Mouse (Mus musculus): ENCODE results near the gene Gjb3.

Gene Gjb3

DNA sequence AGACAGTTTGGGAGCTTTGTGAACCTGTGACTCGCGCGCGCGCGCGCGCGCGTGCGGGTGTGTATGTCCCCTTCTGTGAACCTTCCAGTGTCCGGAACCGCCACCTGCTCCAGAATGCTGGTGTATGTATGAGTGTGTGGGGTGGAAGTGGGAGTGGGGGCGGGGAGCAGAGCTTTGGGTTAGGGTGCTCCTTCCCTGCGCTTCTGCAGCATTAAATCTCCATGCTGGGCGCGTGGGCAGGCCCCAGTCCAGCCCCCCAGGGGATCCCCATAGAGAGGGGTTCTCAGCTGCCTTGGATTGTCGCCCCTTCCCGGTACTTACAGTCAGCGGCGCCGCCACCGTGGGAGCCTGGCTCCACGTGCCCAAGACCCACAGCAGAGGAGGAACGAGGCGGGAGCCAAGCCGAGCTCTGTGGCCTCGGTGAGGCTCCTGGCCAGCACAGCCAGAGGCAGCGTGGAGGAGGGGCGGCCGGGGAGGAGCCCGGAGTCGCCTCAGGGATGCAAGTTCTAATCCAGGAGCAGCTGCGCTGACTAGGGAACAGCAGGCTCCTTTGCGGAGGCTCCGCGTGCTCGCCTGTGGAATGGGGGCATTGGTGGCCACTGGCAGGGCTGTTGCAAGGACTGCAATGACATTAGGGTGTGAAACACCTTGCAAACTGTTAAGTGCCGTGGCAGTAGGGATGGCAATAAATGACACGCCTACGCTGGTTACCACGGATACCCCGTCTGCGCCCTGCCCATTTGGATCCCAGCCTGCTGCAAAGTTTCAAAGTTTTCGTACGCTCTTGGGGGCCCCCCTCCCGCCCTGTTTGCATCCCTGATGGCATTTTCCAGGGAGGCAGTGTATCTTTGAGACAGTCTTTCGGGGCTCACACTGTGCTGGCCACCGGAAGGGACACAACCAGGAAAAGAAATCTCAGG lies at the start of gene Gjb3:
TSS of gene Gjb3 (minus strand) at position 664 of the 920 bp plus-strand sequence.
- no peak for DNase-seq (ENCODE audit: low spot score)

DNA sequence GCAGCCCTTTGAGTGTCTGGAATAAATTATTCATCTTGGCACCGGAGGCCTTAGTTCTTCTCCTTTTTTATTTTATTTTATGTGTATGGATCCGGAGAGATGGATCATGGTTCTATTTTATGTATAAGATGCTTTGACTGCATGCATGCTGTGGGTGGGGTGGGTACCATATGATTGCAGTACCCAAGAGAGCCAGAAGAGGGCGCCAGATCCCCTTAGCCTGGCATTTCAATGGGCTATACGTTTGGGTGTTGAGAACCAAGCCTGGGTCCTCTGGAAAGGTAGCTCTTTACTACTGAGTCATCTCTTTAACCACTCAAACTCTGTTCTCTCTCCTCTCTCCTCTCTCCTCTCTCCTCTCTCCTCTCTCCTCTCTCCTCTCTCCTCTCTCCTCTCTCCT lies 46.7 kb upstream of the Gjb3 start:
- DNase-seq (ENCODE audit: low spot score): no peak

DNA sequence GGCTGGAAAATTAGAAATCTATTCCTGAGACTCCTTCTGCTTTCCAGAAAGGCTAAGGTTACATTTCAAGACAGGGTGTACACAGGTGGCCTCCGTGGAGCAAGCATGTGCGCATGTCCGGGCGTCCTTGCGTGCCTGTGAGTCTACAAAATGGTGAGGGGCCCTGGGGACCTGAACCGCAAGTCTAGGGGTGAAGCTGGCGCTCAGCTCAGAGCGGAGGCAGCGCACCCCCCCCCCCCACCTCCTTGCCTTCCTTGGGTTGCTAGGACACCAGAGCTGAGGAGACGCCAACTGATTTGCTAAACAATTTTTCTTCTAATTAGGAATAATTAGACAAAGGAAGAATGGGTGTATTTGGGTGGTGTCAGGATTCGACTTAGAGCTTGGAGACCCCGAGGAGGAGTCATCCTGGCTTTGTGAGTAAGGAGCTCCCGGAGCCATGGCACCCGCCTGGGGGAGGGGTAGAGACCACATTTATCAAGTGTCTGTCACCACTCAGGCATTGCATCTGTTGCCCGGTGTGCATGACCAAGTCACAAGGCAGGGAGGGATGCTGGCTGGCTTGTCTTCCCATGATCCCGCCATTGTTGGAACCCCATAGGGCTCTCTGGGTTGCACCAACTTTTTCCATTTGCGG lies 45.0 kb upstream of the Gjb3 start:
- DNase-seq (ENCODE audit: low spot score): no peak

DNA sequence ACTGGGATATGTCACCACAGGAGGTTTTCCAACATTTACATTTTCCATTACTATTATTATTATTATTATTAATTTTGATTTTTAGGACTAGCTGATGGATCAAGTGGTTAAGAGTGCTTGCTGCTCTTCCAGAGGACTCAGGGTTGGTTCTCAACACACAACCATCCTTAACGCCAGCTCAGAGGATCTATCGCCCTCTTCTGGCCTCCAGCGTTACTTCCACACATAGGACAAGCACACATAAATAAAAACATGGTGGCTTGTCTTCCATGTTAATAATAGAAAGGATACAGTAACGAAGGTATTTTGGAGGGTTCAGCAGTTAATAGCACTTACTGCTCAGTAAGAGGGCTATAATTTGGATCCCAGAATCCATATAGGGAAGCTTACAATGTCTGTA lies 44.0 kb upstream of the Gjb3 start:
- no peak for DNase-seq (ENCODE audit: low spot score)

DNA sequence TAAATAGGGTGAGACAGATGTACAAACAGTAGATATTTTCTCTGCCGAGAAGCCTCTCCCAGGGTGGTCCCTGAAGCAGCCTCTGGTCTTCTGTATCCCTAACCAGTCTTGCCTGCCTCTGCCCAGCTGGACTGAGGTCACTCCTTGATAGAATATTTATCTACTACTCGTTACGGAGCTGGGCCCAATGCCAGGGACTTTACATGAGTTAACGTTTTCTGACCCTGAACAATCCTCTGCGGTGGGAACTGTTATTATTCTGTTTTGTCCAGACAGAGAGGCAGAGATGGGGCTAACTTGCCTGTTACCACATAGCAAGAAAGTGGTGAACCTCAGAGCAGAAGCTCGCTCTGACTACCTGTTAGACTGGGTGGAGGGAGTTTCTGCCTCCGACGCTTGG lies 42.8 kb upstream of the Gjb3 start:
- DNase-seq (ENCODE audit: low spot score): peak; percentile 14

DNA sequence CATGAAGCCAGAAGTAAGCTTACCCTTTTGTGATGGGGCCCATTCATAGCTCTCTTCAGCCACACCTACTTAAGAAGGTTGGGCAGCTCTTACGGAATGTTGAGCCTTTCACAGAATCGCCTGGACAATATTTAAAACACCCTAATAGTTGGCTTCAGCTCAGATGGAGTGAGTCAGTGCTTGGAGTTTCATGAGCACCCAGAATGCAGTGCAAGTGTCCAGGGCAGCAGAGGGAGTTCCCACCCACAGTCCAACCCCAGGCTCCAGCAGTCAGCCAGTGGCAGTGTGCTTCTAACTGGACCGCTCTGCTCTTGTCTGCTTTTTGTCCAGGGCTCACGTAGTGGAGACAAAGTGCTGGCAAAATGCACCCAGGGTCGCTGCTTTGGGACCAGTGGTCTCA lies 40.9 kb upstream of the Gjb3 start:
- DNase-seq (ENCODE audit: low spot score): no peak

DNA sequence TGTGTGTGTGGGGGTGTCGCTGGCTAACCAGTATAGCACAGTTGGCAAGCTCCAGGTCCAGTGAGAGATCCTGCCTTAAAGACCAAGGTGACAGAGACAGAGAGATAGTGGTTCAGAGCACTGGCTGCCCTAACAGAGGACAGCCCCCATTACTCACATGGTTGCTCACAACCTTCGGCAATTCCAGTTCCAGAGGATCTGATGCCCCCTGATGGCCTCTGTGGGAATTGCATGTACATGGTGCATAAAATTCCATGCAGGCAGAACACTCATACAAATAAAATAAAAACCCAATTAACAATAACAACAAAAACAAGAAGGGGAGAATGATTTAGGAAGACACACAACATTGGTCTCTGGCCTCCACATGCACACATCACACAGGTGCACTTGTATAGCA lies 39.8 kb upstream of the Gjb3 start:
- DNase-seq (ENCODE audit: low spot score): no peak

DNA sequence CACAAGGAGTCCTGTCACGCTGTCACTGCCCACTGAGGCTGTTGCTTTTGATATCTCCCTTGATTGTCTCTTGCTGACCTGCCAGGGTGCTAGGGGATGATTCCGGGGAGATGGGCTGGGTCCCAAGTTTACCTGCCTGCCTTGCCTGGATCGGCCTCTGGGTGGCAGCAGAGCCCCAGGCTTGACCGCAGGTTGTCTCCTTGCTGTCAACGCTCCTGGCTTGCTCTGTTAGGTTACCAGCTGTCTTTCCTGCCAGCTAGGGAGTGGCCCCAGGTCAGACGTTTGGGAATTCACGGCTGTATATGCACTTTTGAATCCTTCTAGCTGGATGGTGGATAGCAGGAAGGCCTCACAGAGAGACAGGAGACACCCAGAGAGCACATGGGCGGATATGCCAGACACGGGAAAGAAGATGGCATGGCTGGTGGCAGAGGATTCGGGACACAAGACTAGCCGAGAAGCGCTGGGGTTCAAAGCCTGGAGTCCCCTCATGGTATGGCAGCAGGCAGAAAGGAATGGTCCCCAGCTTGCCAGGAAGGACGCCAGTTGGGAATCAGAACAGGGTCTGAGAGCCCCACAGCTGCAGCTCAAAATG lies 37.8 kb upstream of the Gjb3 start:
- DNase-seq (ENCODE audit: low spot score): no peak

DNA sequence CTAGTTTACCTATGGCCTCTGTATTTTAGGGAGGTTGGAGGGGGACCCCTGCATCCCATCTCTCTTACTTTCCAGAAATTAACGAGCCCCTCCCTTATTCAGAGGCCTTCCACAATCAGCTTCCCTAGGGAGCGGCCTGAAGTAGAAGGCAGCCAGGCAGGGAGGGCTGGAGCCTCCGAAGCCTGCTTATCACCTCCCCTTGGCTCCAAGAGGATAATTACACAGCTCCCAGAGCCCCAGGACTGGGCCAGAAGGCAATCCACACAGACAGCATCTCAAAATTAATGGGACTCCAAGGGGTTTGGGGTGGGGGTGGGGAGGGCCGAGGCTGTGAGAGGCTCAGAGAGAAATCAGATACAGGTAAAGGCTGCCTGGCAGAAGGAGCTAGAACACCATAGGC lies 35.2 kb upstream of the Gjb3 start:
- DNase-seq (ENCODE audit: low spot score): no peak

DNA sequence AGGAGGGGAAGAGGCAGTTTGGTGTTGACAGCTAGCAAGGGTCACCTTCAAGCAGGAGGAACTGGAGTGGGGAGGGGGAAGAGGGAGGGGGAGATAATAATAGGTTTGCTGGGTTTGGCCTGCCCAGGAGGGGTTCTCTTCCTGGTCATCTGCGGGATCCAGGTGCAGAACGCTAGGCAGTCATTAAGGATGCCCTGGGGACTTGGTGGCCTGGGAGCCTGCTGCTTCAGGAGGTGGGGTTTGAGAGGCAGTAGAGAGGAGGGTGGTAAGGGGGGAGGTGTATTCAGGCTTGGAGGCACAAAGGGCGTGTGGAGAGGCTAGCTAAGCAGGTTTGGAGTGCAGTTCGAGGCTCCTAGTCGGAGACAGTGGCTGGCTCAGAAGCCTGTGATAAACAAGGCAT lies 34.8 kb upstream of the Gjb3 start:
- DNase-seq (ENCODE audit: low spot score): no peak

DNA sequence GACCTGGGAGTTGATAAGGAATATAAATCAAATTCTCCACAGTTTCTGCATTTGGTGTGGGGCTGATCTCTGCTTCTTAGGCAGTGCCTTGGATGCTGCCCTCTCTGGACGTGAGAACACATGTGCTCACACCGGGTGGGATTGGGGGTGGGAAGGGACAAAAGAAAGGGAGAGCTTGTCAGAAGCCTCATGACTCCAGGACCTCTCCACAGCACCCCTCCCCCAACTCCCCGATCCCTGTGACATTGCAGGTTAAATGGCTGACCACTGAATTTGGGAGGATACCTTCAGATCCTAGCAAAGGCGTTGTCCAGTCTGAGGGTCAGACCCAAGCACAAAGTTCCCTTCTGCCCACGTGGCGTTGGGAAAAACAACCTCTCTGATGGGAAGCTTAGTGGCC lies 33.8 kb upstream of the Gjb3 start:
- no peak for DNase-seq (ENCODE audit: low spot score)

DNA sequence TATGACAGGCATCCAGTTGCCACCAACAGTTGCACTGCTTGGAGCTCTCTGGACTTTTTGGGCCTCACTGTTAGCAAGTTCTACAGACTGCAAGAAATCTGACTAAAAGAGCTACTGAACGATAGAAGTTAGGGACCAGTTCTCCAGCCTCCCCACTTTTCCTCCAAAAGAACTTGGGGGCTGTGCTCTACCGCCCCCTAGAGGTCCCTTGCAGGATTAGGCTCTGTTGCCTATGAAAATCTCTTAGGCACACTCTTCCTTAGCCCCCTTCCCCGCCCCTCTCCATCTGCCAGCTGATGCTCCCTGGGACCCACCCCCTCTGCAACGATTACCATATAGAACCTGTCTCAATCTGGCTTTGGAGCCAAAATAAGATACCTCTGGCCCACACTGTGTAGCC lies 32.7 kb upstream of the Gjb3 start:
- DNase-seq (ENCODE audit: low spot score): no peak

DNA sequence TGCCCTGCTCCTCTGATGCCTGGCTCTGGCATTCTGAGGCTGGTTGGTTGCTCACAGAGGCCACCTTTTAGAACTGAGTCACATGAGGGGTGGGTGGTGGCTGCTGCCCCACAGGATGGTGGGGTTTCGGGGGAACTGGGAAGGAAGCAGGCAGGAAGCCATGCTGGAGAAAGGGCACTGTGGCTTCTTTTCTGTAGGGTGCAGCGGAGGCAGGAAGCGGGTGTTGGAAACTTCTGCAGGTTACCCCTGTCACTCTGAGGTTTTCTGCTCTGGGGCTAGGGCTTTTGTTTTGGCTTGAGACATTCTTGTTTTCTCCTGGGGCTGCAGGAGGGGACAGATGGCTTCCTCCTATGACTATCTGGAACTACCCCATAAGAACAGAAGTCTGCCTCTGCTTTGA lies 31.9 kb upstream of the Gjb3 start:
- DNase-seq (ENCODE audit: low spot score): no peak

DNA sequence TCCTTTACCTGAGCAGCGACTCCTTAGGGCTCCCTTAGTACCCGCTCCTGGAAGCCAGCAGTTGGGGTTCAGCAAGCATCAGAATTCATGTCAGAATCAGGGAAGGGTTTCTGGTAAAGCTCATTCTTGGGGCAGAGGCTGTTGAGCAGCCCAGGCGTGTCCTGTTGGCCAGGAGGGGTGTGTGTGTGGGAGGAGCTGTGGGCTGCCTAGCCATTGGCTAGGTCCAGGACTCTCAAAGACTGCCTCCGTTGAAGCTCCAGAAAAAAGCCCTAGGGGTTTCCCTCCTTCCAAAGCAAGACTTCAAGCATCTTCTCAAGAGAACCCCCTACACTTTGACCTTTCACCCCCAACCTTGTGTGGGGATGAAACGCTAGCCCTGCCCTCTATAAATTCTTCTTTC lies 27.4 kb upstream of the Gjb3 start, which contains the start of gene Gjb5:
TSS of gene Gjb5 (minus strand) at position 164 of the 400 bp plus-strand sequence.
- DNase-seq (ENCODE audit: low spot score): no peak

DNA sequence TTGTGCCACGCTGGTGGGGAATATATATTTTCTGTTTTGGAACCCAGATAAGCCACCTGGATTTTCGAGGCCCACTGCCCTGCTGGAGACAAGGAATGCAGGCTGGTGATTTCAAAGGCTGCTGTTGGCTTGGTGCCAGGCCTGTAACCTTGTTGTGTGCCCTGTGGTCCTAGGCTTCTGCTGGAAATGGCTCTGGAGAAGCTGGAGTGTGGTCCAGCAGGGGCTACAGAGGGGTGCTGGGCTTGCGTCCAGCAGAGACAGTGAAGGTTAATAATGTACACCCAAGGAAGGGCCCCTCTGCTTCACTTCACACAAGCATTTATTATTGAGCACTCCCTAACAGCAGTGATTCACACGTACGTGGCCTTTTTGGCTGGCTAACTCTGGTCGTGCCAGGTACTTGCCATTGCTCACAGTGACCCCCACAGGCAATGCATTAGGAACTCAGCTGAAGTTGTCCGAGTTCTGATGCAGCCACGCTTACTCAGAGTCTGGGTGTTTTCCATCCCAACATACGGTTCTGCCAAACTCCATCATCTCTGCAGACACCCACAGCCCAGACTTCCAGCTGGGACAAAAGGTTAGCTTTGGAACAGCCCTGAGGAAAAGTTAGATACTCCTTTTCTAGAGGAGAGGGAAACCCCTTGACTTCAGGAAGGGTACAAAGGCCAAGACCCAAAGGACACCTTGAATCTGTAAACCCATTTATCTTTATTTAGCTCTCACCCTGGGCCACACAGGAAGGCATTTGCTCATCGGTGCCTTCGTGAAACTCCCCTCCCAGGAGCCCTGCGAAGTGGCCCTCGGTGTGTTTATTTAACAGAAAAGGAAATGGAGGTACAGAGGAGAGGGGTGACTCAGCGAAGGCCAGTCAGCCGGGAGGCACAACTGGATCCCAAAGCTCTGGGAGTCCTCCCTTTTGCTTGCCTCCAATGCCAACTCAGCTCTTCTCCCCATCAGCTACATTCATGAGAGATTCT lies 24.2 kb upstream of the Gjb3 start:
- DNase-seq (ENCODE audit: low spot score): no peak

DNA sequence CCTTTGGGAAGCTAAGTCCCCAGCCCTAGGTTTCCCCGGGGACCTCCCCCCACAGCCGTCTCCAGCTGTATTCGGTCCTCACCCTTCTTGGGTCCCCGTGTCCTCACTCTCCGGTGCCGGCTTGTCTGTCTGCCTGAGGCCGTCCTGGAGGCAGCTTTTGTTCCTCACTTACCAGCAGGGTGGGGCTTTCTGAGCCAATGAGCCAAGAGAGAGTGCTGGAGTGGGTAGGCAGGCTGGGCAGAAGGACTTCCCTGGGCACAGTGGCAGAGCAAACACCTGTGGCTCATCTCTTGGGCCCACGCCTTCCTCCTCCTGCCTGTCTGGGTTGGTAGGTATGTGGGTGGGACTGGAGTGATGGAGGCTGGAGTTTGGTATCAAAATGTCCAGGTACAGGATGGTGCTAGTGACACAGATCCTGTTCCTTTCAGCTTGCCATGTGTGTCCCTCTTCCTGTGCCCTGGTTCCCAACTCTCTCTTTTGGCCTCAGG lies 23.4 kb upstream of the Gjb3 start, which contains the start of gene Gjb4:
TSS of gene Gjb4 (minus strand) at position 131 of the 488 bp plus-strand sequence.
- no peak for DNase-seq (ENCODE audit: low spot score)

DNA sequence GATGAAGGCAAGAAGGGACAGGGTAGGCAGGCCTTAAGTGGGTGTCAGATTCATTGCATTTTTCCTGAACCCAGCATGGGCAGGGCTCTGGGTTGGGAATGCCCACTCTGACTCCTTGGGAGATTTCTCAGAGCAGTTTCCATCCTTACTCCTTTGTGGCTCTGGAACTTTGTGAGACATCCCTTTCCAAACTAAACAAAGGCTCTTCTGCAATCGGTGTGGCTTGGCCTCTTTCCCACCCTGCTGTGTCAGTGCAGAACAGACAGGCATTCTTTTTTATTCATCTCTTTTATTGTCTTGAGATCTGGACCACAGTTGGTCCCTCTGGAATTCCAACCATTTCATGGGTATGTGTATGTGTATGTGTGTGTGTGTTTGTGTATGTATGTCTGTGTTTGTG lies 21.9 kb upstream of the Gjb3 start:
- no peak for DNase-seq (ENCODE audit: low spot score)

DNA sequence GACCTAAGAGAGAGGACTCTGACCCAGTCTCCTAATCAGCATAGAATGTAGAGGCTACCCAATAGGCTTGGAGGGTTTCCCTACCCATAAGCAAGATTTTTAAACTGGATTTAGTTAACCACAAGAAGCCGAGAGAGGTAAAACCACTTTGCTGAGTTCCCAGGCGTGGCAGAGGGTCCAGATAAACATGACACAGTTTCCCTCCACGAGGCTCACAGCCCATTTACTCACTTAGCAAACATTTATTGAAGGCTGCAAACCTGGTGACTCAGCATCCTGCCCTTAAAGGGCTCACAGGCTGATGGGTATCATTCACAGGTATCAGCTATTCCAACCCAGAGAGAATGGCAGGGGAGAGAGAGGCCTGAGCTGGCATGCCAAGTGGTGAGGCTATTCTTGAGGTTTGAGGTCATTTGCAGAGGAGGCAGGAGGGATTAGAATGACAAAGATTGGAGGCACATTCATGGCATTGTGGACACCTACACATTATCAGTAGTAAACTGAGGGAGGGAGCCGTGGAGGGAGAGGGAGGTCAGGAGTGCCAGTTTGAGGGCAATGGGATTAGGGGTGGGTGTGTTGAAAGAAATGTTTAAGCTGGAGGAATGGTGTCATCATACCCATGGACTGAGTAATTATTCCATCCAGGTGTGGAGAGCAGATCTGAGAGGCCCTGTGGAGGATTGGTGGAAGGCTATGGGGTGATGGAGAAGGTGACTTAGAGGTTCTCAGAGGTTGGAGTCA lies 19.1 kb upstream of the Gjb3 start:
- no peak for DNase-seq (ENCODE audit: low spot score)

DNA sequence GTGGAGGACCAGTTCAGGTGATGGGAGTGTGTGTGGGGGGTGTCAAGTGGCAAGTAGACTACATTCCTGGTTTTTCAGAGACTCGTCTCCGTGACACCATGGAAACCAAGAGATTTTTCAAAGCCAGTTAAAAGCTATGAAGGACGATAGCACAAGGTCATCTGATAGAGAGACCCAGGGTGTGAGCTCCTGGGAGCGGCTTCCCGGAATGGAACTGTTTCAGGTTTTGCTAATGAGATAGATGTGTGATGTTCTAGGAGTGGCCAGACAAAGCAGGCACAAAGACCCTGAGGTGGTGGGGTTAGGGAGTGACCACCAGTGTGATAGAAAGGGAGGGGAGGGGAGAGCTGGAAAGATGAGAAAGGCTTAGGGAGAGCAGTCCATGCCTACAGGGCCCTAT lies 14.4 kb upstream of the Gjb3 start:
- no peak for DNase-seq (ENCODE audit: low spot score)

DNA sequence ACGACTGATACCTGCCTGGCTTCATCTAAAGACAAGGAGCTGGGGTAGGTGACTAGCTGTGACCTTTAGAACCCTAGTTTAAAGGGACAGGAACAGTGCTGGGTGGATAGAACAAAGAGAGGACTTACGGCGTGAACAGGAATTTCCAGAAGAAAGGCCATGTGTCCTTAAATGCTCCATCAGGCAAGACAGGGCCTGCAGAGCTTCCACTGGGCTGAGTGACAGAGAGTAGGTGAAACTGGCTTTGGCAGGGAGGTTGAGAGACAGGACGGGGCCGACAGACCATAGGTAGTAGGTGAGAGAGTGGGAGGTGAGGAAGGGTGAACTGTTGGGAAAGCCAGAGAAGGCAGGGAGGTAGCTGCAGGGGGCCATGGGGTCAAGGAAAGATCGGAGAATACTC lies 10.7 kb upstream of the Gjb3 start:
- DNase-seq (ENCODE audit: low spot score): no peak

DNA sequence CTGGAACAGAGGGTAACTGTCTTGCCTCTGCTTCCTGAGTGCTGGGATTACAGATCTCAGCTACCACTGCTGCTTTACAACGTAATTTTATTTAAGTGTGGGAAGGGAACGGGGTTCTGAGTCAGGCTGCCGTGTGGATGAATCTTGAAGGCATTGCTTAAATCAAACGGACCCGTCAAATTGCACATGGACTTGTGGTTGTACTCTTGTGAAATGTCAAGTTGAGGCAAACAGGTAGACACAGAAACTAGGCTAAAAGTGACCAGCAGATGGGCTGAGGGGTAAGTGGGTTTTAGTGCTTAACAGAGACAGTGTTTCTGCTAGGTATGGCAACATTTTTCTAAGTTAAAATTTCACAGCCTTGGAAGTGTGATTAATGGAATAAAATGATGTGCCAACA lies 7.0 kb upstream of the Gjb3 start:
- no peak for DNase-seq (ENCODE audit: low spot score)
